Mouse (Mus musculus) right cerebral cortex, postnatal 4 days (tissue): ENCODE data around the gene Zfp626.
"Not testable (repeated sequence)": the region's sequence is repeated elsewhere in the genome, so short reads cannot be mapped to it uniquely, and the experiment has no call there.

Source experiments
- DNase-seq: peaks from one replicate; pipeline ENCODE4 v3.0.0-alpha.2; 2022

Zfp626 gene

DNA sequence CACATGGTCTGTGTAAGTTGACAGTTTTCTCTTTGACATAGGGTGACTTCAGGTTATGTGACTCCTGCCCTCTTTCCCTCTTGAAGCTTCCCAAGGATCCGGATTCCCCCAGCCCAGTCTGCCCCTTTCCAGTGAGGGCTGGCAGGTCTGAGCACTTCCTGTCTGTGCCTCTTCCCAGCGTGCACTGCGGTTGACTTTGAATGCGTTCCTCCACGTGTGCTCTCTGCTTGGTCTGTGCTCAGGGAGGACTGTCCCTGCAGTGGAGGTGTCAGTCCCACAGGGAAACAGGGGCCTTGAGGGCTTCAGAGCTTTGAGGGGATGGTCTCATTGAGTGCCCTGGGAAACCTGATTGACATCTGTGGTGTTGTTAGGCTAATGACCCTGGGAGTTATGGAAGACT, 55.6 kb downstream of the Zfp626 start:
- not testable (repeated sequence) for DNase-seq
